Mouse (Mus musculus): ENCODE results near the gene Gpr137. TPM values are rescaled to one million over a fixed set of nuclear protein-coding genes. Genes with fewer than 3 reads are reported as not detected.

The Gpr137 gene
- polyA plus RNA-seq, 1 experiment, result 9.0 TPM

DNA sequence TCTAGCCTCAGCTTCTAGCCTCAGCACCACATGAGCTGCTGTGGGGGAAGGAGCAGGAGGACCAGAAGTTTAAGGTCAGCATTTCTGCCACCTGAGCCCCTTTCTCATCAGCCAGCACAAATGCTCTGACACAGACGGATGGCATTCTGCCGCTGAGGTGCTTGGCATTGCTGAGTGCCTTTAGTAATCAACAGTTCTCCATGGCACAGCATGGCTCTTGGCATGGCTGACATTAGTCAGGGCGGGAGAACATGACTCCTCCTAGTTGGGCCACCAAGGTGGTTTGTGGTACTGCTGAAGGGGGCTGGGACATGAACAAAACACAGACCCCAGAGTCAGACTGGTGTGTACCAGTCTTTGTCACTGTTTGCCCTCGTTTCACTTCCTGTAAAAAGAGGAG, 5.9 kb upstream of the Gpr137 start:
- H3K27ac ChIP-seq (ENCODE audit: insufficient read depth, low read length), result peak overlapping the region; percentile 51
- peaks cover 3% of the 10 kb centered on the region for H3K4me1 ChIP-seq (ENCODE audit: control insufficient read depth, insufficient read depth, low read length)
- no peaks in the 10 kb centered on the region for H3K9me3 ChIP-seq (replicated peaks; ENCODE audit: control insufficient read depth, insufficient read depth, low read length, poor library complexity, severe bottlenecking)
- H3K4me3 ChIP-seq (ENCODE audit: low read depth, low read length), result no peak overlapping the region
- 0 out of 2 replicates have a peak overlapping the region, but pooled peaks have one; percentile 6 for H3K9ac ChIP-seq (ENCODE audit: low read depth, poor library complexity, severe bottlenecking)
- no peak for TF ChIP-seq CTCF (IDR thresholded peaks at IDR 0.05; ENCODE audit: low read depth, low read length)
- no peak for TF ChIP-seq POLR2A (IDR thresholded peaks at IDR 0.05; ENCODE audit: insufficient read depth, low read length)
- TF ChIP-seq EP300 (IDR thresholded peaks at IDR 0.05; ENCODE audit: insufficient read depth, low read depth, low read length), result no peak
- H3K36me3 ChIP-seq (ENCODE audit: control insufficient read depth, insufficient read depth, low read length, poor library complexity, severe bottlenecking), result no peaks in the 10 kb centered on the region
- H3K27me3 ChIP-seq (ENCODE audit: control insufficient read depth, insufficient read depth, low read length, poor library complexity, severe bottlenecking), result no peaks in the 10 kb centered on the region

DNA sequence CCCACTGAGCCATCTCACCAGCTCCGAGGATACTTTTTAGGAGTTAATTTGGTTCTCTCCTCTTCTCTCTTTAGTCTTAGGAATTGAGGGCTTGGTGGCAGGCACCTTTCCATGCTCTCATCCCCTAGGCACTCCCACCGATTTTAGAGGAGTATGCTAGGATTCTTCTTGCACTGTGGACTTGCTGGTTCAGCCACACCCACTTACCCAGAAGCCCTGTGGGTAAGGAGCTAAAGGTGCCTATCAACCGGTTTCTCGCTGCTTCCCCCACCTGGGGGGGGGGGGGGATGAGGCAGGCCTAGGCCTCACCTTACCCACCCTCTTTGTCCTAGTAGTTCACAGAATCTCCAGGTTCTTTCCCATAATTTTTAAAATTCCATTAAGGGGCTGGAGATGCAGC, 5.5 kb upstream of the Gpr137 start:
- Histone ChIP-seq H3K4me3 (ENCODE audit: low read depth, low read length) (no peak overlapping the region), H3K27me3 (ENCODE audit: control insufficient read depth, insufficient read depth, low read length, poor library complexity, severe bottlenecking) (no peaks in the 10 kb centered on the region), H3K9me3 (replicated peaks; ENCODE audit: control insufficient read depth, insufficient read depth, low read length, poor library complexity, severe bottlenecking) (no peaks in the 10 kb centered on the region), H3K27ac (ENCODE audit: insufficient read depth, low read length) (peak overlapping the region; percentile 51), H3K9ac (ENCODE audit: low read depth, poor library complexity, severe bottlenecking) (0 out of 2 replicates have a peak overlapping the region, but pooled peaks have one; percentile 6), H3K36me3 (ENCODE audit: control insufficient read depth, insufficient read depth, low read length, poor library complexity, severe bottlenecking) (no peaks in the 10 kb centered on the region), H3K4me1 (ENCODE audit: control insufficient read depth, insufficient read depth, low read length) (peaks cover 3% of the 10 kb centered on the region)
- TF ChIP-seq CTCF (IDR thresholded peaks at IDR 0.05; ENCODE audit: low read depth, low read length) (no peak), EP300 (IDR thresholded peaks at IDR 0.05; ENCODE audit: insufficient read depth, low read depth, low read length) (0 out of 2 replicates have a peak, but pooled peaks have one; percentile 5)

DNA sequence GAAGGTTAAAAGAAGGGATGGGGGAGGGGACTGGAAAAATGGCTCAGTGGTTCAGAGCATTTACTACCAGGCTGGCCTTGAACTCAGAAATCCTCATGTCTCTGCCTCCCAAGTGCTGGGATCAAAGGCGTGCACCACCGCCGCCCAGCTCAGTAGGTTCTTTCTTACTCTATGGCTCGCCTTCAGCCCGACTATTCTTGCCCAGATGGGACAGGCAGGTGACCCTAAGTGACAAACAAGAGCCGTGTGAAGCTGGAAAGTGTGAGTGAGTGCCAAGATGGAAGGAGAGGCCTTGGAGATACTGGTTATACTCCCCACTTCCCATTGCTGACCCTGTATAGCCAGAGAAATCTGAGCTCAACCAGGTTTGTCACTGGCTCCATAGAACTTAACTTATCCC, 1.4 kb upstream of the Gpr137 start:
- Histone ChIP-seq H3K9me3 (replicated peaks; ENCODE audit: control insufficient read depth, insufficient read depth, low read length, poor library complexity, severe bottlenecking) (no peaks in the 10 kb centered on the region), H3K9ac (ENCODE audit: low read depth, poor library complexity, severe bottlenecking) (no peak overlapping the region), H3K27me3 (ENCODE audit: control insufficient read depth, insufficient read depth, low read length, poor library complexity, severe bottlenecking) (no peaks in the 10 kb centered on the region), H3K36me3 (ENCODE audit: control insufficient read depth, insufficient read depth, low read length, poor library complexity, severe bottlenecking) (no peaks in the 10 kb centered on the region), H3K27ac (ENCODE audit: insufficient read depth, low read length) (no peak overlapping the region), H3K4me1 (ENCODE audit: control insufficient read depth, insufficient read depth, low read length) (peaks cover 3% of the 10 kb centered on the region), H3K4me3 (ENCODE audit: low read depth, low read length) (no peak overlapping the region)
- no peak for TF ChIP-seq EP300 (IDR thresholded peaks at IDR 0.05; ENCODE audit: insufficient read depth, low read depth, low read length)
- no peak for TF ChIP-seq CTCF (IDR thresholded peaks at IDR 0.05; ENCODE audit: low read depth, low read length)
- TF ChIP-seq POLR2A (IDR thresholded peaks at IDR 0.05; ENCODE audit: insufficient read depth, low read length), result no peak

DNA sequence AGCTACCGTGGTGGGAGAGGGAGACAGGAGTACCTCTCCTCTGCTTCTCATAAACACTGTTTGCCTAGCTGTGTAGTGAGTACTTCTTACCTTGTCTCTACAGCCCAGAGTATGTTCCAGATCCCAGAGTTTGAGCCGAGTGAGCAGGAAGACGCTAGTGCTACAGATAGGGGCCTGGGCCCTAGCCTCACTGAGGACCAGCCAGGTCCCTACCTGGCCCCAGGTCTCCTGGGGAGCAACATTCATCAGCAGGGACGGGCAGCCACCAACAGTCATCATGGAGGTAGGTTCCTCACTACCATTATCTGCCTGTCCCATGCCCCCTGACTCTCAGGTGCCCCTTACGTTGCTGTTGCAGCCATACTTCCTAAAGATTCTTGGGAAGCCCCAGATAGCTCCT, 484 bp upstream of the Gpr137 start:
- no peaks in the 10 kb centered on the region for H3K4me1 ChIP-seq (ENCODE audit: control insufficient read depth, insufficient read depth, low read length)
- H3K9me3 ChIP-seq (replicated peaks; ENCODE audit: control insufficient read depth, insufficient read depth, low read length, poor library complexity, severe bottlenecking), result no peaks in the 10 kb centered on the region
- no peaks in the 10 kb centered on the region for H3K36me3 ChIP-seq (ENCODE audit: control insufficient read depth, insufficient read depth, low read length, poor library complexity, severe bottlenecking)
- H3K27me3 ChIP-seq (ENCODE audit: control insufficient read depth, insufficient read depth, low read length, poor library complexity, severe bottlenecking), result no peaks in the 10 kb centered on the region
- peak overlapping the region; percentile 86 for H3K9ac ChIP-seq (ENCODE audit: low read depth, poor library complexity, severe bottlenecking)
- no peak for TF ChIP-seq CTCF (IDR thresholded peaks at IDR 0.05; ENCODE audit: low read depth, low read length)
- TF ChIP-seq POLR2A (IDR thresholded peaks at IDR 0.05; ENCODE audit: insufficient read depth, low read length), result no peak
- TF ChIP-seq EP300 (IDR thresholded peaks at IDR 0.05; ENCODE audit: insufficient read depth, low read depth, low read length), result no peak
- peak overlapping the region; percentile 62 for H3K4me3 ChIP-seq (ENCODE audit: low read depth, low read length)
- no peak overlapping the region for H3K27ac ChIP-seq (ENCODE audit: insufficient read depth, low read length)

DNA sequence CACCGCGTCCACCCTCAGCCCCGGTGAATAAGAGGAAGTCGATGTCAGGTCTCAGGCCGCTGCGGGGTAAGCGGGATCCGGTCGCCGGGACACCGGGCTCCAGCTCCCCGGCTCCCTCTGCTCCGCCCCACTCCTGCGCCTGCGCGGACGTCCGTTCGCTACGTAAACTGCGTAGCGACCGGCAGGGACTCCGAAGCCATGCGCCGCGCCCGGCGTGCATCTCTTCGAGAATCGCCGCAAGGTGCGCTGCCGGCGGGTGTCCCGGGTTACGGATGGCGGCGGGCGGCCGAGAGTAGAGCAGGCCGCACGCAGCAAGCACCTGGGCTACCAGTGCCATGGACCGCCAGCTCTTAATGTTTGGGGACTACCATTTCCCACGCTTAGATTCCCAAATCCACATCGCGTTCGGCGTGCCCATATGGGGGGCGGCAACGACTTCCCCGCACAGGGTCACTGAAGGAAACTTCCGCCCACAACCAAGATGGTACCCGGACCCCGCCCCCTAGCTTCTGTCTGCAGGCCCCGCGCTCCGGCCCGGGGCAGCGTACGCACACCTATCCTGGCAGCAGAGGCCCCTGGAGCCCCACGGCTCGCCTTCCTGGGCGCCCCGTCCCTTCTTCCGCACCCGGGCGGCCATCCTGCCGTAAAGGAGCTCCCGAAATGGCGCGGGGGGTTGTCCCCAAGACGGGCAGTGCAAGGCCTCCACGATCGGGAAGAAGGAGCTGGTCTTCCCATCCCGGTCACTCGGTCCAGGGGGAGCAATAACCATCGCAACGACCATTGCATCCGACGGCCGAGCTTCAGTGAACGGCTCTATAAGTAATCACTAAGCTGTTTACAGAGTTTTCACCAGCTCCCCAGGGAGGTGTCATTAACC, 670 bp downstream of the Gpr137 start, which contains the start of gene Bad:
Gene Bad (plus strand): TSS at position 490 of the 877 bp plus-strand sequence.
- TF ChIP-seq CTCF (IDR thresholded peaks at IDR 0.05; ENCODE audit: low read depth, low read length) (no peak), EP300 (IDR thresholded peaks at IDR 0.05; ENCODE audit: insufficient read depth, low read depth, low read length) (no peak), POLR2A (IDR thresholded peaks at IDR 0.05; ENCODE audit: insufficient read depth, low read length) (no peak)
- H3K9me3 ChIP-seq (replicated peaks; ENCODE audit: control insufficient read depth, insufficient read depth, low read length, poor library complexity, severe bottlenecking), result no peaks in the 10 kb centered on the region
- no peaks in the 10 kb centered on the region for H3K4me1 ChIP-seq (ENCODE audit: control insufficient read depth, insufficient read depth, low read length)
- H3K9ac ChIP-seq (ENCODE audit: low read depth, poor library complexity, severe bottlenecking), result peak within 1 kb of the TSS; percentile 86
- H3K27ac ChIP-seq (ENCODE audit: insufficient read depth, low read length), result peak within 1 kb of the TSS; percentile 60
- H3K27me3 ChIP-seq (ENCODE audit: control insufficient read depth, insufficient read depth, low read length, poor library complexity, severe bottlenecking), result no peaks in the 10 kb centered on the region
- H3K4me3 ChIP-seq (ENCODE audit: low read depth, low read length), result peak within 1 kb of the TSS; percentile 96
- H3K36me3 ChIP-seq (ENCODE audit: control insufficient read depth, insufficient read depth, low read length, poor library complexity, severe bottlenecking), result no peaks in the 10 kb centered on the region
